Mouse (Mus musculus) frontal cortex, postnatal 36 days (tissue): ENCODE results near the gene Jph2.

Source experiments
- DNase-seq, 2 experiments: peaks; one replicate each; pipeline ENCODE4 v3.0.0; 2022; ENCODE audit warnings: low spot score in 2 of 2

Jph2 gene

GRCm38 (mm10) chr2:163397905-163398304, at the start of gene Jph2:
Gene Jph2, minus strand, starts transcription at chr2:163397993.
- DNase-seq, result no peak

DNA sequence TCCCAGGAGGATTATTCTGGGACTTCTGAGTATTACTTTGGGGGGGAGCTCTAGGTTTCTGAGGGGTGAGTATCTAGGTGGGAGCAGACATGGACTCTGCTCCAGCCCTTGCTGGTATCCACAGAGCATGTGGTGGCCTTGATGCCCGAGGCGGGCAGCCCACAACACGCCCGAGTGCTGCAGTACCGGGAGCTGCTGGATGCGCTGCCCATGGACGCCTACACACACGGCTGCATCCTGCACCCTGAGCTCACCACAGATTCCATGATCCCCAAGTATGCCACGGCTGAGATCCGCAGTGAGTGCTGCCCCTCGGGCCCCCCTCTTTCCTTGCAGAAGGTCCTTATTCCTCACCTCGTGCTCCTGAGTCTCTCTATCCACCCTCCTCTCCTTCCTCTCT, 49.6 kb upstream of the Jph2 start:
- DNase-seq, result no peak

DNA sequence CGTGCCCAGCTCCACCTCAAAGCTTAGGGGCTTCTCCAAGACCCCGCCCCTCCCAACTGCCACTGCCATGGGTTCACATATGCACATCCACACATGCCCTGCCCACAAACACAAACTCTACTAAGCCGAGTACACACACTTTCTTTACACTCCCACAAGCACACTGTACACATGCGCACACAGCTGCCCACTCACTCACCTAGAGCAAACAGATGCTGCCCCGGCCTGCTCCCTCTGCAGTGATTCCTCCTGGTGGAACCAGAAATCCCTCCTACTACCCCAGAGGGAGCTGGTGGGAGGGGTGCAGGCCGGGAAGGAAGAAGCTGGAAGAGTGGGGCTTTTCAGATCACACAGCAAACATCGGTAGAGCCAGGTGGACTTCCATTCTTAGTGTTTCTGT, 46.2 kb upstream of the Jph2 start:
- no peak for DNase-seq

GRCm38 (mm10) chr2:163443543-163443942, 45.8 kb upstream of the Jph2 start:
- no peak for DNase-seq

GRCm38 (mm10) chr2:163439488-163439887, 41.7 kb upstream of the Jph2 start:
- no peak for DNase-seq

DNA sequence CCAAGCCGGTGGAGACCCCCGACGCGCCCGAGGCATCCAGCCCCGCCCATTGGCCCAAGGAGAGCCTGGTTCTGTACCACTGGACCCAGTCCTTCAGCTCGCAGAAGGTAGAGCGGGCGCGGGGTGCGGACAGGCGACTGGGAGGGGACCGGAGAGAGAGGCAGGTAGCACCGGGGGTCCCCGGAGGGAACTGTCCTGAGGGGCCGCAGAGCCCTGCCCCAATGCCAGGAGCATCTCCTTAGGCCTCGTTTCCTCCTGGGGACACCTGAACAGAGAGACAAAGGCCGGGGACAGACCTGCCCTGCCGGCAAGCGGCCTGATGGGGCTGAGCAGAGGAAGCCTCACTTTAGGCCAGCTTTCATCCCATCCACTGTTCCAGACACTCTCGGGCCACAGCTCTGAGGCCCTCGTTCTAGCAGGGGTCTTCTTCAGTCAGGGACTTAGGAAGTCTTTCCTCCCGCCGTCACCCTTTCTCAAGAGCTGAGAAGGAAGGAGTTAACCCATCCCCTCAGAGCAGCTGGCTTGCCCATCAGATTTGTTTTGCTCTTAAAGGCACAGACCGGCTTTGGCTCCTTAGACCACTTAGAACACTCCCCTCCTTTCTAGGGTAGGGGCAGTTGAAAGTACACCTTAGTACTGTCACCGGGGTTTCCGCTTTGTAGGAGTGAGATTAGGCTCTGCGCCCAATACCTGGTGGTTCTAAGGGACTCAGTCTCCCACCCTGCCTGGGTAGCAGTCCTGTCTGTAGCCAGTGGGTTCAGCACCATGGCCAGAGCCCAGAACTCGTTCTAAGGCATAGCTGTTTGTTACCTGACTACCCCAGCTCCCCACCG, 41.0 kb upstream of the Jph2 start:
- no peak for DNase-seq

- peak; percentile 76 to 80 for DNase-seq
These were observed 40.4 kb upstream of the Jph2 start, which contains the start of gene Gdap1l1 for GRCm38 (mm10) chr2:163438246-163438618. Gene Gdap1l1, plus strand, starts transcription at chr2:163438476.

GRCm38 (mm10) chr2:163437800-163438199, 40.0 kb upstream of the Jph2 start:
- no peak for DNase-seq

DNA sequence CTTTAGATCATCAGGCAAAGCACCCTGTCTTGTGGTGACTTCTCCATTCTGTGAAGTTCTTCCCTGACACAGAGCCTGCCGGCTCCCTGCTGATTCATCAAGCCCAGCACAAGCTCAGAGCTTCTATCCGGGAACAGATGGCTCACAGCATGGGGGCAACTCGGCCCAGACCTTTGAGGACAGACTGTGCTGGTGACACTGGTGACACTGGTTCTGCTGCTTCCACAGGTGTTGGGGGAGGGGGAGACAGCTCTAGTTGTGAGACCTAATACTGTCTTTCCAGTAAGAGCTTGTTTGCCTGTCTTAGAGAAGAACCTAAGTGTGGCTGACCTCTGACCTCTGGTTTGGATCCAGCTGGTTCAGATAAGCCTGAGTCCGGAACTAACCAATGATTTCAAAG, 36.2 kb upstream of the Jph2 start:
- no peak for DNase-seq

DNA sequence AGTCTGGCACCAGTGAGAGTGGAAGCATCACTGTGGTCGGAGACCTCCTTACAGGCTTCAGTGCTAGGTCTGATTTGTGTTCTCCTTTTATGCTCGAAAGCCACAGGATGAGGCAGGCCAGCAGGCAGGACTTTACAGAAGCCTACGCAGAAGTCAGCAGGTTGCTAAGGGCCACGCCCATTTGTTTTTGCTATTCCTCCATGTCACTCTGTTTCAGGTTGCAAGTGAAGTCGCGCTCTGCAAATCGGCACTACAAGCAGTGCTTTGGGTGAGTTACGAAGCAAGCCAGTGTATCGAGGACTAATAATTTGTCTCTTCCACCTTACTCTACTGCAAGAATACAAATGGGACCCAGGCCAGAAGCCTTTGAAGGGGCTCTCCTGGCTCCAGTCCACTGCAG, 33.5 kb upstream of the Jph2 start:
- DNase-seq, result no peak

GRCm38 (mm10) chr2:163428346-163429011, 30.7 kb upstream of the Jph2 start:
- no peak for DNase-seq

DNA sequence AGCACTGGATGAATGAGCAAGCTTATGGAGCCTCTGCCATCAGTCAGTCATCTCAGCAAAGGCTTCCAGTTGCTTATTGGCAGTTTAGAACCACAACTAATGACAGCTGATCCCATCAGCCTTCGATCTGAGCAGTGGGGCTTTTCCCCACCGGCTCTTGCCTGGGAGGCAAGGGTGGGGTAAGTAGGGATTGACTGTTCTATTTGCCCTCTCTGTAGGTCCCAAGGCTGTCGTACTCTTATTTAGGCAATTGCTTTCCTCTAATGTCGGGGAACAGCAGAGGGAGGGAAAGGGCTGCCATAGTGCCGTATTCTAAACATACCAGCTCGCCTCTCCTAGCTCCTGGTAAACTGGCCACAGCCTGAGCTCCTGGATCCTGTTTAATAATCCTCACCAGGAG, 26.8 kb upstream of the Jph2 start, which contains the start of gene Oser1:
Gene Oser1, minus strand, starts transcription at position 101 of the 400 bp plus-strand sequence.
- DNase-seq, result no peak

DNA sequence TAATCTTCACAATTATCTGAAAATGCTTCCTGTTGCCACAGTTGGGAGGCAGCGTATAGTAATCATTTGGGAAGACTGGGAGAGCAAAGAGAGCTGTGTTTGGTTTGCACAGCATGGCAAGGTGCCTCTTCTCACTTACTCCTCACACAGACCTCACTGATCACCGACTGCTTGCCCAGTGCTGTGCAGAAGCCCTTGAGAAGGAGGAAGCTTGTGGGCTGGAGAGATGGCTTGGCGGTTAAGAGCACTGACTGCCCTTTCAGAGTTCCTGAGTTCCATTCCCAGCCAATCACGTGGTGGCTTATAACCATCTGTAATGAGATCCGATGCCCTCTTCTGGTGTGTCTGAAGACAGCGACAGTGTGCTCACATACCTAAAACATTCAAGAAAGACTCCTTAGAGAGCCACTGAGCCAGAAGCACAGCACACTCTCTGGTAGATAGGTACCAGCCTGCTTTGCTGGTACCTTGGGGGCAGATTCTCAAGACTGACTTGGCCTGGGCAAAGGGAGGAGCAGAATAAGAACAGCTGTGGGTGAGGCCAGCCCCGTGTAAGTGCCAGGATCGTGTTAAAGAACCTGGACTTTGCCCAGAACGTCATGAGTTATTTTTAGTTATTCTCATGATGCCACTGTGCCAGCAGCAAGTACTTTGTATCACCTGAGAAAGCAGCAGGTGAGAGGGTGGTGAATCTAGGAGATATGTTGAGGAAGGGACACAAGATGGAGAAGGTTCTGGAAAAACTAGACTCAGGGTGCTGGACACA, 25.3 kb upstream of the Jph2 start:
- no peak for DNase-seq

GRCm38 (mm10) chr2:163420366-163420886, 22.6 kb upstream of the Jph2 start:
- DNase-seq, result no peak

DNA sequence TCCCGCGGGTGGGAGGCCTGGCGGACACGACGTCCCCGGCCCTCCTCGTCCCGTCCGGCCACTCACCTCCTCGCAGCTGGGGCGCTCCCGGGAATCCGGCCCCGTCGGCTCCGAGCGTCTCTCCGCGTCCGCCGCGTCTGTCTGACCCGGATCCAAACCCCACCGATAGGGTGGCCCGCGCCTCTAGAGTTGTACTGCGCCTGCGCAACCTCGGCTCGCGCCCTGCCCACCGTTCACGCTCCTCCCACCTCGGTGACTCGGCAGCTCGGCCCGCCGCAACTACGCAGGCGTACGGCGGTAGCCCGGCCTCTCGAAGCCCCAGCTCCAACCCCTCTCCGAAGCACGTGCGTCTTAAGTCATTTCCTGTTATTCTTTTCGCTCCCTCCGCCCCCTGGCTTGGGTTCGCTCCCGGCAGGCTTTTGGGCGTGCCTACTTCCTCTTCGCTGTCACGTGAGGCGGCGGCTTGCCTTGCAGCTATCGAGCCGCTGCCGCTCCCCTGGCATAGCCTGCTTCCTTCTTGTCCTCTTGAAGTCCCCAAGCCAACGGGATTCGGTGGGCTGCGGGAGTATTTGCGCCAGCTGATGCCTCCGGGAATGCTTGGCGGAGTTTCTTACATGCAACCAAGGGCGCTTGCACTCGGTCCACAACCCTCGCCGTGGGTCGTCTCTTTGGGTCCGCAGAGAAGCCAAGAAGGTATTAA, 21.7 kb upstream of the Jph2 start:
- DNase-seq, result peak; percentile 99 to 100

DNA sequence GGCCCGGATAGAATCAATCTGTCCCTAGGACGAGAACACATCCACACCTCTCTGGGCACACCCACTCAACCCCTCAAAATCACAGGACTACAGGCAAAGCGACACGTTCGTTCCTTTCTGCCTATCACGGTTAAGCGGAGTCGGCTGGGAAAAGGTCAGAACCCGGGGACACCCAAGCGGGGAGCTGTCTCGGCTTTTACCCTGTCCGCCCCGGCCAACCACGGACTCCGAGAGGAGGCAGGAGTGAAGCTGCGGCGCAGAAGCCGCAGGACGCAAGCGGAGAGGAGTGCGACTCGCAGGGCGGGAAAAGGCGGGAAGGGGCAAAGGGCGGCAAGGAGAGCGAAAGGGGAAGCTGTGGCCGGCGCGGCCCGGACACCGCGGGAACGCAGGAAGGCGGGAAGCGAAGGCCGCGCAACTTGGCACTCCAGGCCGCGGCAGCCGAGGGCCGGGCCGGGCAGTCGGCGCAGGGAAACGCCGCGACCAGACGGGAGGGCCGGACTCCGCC, 21.1 kb upstream of the Jph2 start:
- no peak for DNase-seq

GRCm38 (mm10) chr2:163417830-163418229, 20.0 kb upstream of the Jph2 start:
- no peak for DNase-seq

DNA sequence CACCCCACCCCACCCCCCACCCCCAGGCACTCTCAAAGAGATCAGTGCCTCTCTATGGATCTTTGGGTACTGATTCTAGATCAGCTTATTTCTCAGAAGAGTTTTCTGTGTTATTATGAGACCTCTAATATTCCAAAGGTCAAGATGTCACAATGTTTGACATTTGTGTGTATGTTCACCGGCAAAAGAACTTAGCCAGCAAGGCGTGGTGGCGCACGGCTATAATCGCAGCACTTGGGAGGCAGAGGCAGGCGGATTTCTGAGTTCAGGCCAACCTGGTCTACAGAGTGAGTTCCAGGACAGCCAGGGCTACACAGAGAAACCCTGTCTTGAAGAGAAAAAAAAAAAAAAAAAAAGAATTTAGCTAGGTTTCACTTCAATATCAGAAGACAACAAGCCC, 19.2 kb upstream of the Jph2 start:
- DNase-seq, result no peak

DNA sequence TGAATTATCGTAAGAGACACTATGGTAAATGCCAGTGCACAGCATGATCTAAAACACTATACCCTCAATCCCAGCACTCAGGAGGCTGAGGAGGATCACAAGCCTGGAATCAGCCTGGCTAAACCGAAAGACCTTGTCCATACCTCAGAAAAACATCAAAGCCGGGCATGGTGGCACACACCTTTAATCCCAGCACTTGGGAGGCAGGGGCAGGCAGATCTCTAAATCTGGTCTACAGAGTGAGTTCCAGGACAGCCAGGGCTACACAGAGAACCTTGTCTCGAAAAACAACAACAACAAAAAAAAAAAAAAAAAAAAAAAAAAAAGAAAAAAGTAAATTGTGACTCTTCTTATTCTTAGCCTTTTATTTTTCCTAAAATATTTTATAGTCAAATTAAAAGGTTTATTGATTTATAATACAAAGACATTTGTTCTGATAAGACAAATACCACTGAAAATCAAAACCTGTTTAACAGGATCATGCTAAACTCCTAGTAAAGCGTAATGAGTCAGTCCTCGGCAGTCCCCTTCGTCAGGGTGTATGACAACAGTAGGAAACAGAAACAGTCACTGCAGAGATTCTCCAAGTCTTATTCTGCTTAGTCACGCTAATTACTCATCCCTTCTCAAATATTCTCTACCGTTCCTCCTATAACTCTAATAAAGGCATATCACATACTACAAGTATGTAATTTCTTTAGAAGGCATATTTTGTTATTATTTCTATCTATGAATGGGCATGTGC, 15.2 kb upstream of the Jph2 start:
- DNase-seq, result no peak

DNA sequence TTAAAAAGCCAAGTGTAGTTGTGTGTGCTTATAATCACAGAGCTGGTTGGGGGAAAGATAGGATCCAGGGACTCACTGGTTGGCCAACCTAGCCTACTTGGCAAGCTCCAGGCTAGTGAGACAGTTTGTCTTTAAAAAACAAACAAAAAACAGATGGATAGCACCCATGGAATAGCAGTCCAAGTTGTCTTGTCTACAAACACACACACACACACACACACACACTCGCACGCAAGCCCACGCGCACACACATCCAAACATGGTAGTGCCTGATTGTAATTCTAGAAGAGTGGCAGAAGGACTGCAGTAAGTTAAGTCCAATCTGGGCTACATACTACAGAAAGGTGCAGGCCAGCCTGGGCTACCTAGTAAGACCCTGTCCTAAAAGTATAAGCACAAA, 14.6 kb upstream of the Jph2 start:
- no peak for DNase-seq

DNA sequence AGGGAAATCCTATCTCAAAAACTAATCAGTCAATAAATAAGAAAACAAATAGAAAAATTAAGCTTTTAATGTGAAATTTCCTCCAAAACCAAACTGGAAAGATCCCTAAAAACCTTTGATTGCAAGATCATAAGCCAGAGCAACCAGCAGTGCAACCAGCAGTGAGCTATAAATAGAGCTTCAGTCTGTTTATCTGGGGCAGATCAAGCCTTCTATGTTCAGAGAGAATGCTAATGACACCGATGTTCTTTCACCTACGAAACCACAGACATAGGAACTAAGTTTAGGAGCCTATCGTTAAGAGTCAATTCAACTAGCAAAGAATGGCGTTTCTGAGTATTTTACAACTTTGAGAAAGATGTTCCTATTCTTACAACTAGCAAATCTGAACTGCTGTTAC, 14.0 kb upstream of the Jph2 start:
- no peak for DNase-seq
